Mouse (Mus musculus) brown adipose tissue, adult 24 weeks (tissue): ENCODE measurements at regions not wholly inside any gene's neighbourhood (a gene's known extent, or its start where the extent isn't known, plus 50 kb on each side); places are given as distances from the start of the nearest gene placed in this dataset.

Experiments used
- H3K27ac ChIP-seq: fragments of 200-500 bp; replicated peaks from 2 replicates; pipeline ENCODE4 v1.5.1; 2012; ENCODE audit warnings: low read depth, mild to moderate bottlenecking, low read length
- H3K4me1 ChIP-seq: fragments of 200-500 bp; 2 replicates; pipeline ENCODE4 v1.6.1; 2012; ENCODE audit warnings: low read length, mixed read lengths; ENCODE audit not compliant: control insufficient read depth, insufficient read depth, insufficient read length
- H3K4me3 ChIP-seq: fragments of 200-500 bp; 2 replicates; pipeline ENCODE4 v1.5.1; 2012; ENCODE audit warnings: low read depth, mild to moderate bottlenecking, low read length, moderate library complexity; ENCODE audit not compliant: insufficient read depth

DNA sequence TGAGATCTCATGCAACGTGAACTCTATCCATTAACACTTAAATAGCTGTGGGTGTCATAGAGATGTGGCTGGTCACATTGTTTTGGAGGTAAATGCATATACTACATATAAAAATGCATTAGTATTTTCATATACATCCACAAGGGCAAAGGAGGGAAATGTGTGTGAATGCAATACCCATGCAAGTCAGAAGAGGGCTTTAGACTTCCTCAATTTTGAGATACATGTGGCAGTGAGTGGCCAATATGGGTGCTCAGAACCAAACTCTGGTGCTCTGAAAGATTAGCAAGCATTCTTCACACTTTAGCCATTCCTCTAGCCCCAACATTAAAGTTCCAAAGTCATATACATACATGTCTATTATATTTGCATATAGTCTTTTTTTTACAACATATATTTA, 895.5 kb upstream of the Zeb2 start:
- Histone ChIP-seq H3K4me3 (no peak overlapping the region), H3K27ac (no peak overlapping the region), H3K4me1 (no peaks in the 10 kb centered on the region)

GRCm38 (mm10) chr2:45975157-45975556, 858.0 kb upstream of the Zeb2 start:
- no peaks in the 10 kb centered on the region for H3K4me1 ChIP-seq
- H3K27ac ChIP-seq = no peak overlapping the region
- no peak overlapping the region for H3K4me3 ChIP-seq

- Histone ChIP-seq H3K4me3 (no peak overlapping the region), H3K4me1 (no peaks in the 10 kb centered on the region), H3K27ac (no peak overlapping the region)
Observed at GRCm38 (mm10) chr2:45968635-45969034, 851.4 kb upstream of the Zeb2 start.

GRCm38 (mm10) chr2:45956792-45957330, 839.7 kb upstream of the Zeb2 start:
- Histone ChIP-seq H3K27ac (no peak overlapping the region), H3K4me1 (no peaks in the 10 kb centered on the region), H3K4me3 (no peak overlapping the region)

DNA sequence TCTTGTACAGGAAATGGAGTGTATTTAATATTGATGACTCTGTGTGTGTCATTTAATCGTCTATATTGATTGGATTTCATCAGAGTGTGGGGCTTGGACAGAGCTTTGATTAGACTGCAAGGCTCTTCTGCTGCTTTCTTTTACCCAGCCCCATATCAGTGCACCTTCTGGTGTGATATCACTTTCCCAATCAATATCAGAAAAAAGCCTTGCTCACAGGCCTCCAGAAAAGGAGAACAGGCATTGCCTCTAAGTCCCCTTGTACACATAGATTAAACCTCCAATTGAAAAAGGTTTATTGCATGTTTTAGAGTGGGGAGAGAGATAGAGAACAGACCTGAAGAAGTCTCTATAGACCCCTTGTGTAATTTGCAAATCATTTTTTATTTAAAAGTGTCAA, 831.6 kb upstream of the Zeb2 start:
- Histone ChIP-seq H3K4me3 (no peak overlapping the region), H3K4me1 (no peaks in the 10 kb centered on the region), H3K27ac (no peak overlapping the region)

GRCm38 (mm10) chr2:45925791-45926480, 808.7 kb upstream of the Zeb2 start:
- no peak overlapping the region for H3K4me3 ChIP-seq
- no peaks in the 10 kb centered on the region for H3K4me1 ChIP-seq
- H3K27ac ChIP-seq = no peak overlapping the region

- H3K4me1 ChIP-seq = no peaks in the 10 kb centered on the region; the same call in 1 of the 2 replicates
- no peak overlapping the region for H3K27ac ChIP-seq
- H3K4me3 ChIP-seq = no peak overlapping the region
Observed at GRCm38 (mm10) chr2:45908871-45909270, 791.7 kb upstream of the Zeb2 start.

DNA sequence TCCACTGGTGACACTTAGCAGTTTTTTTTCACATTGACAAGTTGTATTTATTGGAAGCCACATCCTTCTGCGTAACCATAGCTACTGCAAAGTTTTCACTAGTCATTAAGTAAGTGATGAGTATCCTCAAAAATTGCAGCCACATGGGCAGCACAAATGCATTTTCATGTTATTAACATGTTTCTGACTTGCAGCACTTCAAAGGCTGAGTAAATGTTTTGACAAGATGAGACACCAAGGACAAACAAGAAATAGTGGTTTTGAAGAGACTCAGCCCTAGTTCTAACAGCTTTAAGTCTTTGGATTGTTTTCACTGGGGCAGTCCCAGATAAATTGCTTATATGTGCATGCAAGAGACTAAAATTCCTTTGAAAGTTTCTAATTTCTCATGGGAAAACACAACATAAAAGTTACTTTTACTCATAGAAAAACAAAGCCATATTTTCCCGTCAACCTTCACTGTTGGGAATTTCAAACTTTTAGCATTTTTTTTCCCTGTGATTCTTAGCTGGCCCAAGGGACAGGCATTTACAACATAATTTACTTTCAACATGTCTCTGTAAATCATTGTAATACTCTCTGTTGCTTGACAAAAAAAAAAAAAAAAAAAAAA, 787.5 kb upstream of the Zeb2 start:
- Histone ChIP-seq H3K4me3 (no peak overlapping the region), H3K27ac (peak overlapping the region; percentile 73; the same call in 1 of the 2 replicates), H3K4me1 (no peaks in the 10 kb centered on the region; the same call in 1 of the 2 replicates)

- Histone ChIP-seq H3K4me1 (no peaks in the 10 kb centered on the region; the same call in 1 of the 2 replicates), H3K4me3 (no peak overlapping the region), H3K27ac (no peak overlapping the region)
Observed at GRCm38 (mm10) chr2:45904090-45904489, 786.9 kb upstream of the Zeb2 start.

DNA sequence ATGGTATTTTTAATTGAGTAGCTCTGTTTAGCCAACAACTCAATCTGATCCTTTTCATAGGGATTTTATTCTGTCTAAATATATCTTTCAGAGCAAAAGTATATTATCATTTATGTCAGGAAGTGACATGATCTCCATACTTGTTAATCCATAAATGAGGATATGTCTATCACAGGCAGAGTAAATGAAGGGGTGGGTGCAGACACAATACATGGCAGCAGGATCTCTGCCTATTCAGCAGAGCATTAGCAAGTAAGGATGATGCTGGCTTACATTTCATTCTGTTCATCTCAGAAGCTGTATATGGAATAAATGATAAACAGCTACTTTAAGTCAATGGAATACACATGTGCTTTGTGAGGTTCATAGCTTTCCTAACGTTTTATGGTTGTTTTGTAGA, 786.2 kb upstream of the Zeb2 start:
- H3K4me1 ChIP-seq = no peaks in the 10 kb centered on the region; the same call in 1 of the 2 replicates
- H3K27ac ChIP-seq = no peak overlapping the region
- no peak overlapping the region for H3K4me3 ChIP-seq

DNA sequence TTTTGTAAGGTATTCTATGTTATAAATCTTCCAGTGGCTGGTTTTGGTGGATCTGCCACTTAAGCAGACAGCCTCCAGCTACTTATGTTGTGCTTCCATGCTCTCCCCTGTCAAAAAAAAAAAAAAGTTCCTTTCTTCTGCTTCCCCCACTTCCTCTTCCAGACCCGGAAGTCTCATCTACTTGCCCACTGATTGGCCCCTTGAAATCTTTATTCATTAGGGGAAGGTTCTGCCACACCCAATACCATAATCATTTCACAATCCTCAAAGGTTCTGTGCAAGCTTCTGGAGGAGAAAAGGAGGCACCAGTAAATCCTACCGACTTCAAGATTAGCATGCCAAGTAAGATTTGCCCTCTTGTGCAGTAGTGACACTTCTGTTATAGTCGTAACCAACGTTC, 784.7 kb upstream of the Zeb2 start:
- Histone ChIP-seq H3K4me3 (no peak overlapping the region), H3K27ac (no peak overlapping the region), H3K4me1 (no peaks in the 10 kb centered on the region)

DNA sequence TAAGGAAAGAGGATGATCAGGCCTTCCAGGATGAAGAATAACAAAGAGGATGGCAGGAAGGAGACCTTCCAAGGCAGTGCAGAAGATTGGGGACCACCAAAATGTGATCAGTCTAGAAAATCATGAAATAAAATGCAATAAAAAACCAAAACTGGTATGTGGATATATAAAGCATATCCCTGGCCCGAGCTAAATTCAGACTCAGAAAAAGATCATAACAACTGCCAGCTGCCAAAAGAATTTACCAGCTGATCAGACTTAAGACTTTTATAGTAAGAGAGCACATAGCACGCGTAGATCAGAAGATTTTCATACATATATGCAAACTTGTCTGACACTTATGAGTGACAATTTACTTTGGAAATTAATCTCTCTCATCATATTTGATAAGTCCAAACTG, 767.5 kb upstream of the Zeb2 start:
- Histone ChIP-seq H3K27ac (no peak overlapping the region), H3K4me3 (no peak overlapping the region), H3K4me1 (no peaks in the 10 kb centered on the region)

GRCm38 (mm10) chr2:45878656-45879055, 761.5 kb upstream of the Zeb2 start:
- no peak overlapping the region for H3K4me3 ChIP-seq
- H3K4me1 ChIP-seq = no peaks in the 10 kb centered on the region
- no peak overlapping the region for H3K27ac ChIP-seq

DNA sequence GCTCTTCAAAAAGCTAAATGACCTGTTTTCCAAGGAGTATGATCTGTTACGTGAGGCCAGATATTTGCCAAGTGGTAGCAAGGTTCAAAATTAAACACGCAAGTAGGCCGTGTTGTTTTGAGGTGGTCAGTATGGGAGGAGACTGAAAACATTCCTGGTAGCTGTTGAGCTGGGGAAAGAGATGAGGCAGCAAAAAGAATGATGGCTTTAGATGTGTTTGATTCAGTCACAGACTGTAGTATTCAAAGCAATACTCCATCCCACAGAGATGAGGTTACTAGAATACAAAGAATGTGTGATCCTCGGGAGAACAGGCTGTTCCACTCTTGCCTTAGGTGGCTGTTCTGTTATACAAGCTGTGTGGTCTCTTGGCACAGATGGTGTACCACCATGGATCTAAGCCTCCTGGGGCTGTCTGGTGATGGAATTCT, 742.7 kb upstream of the Zeb2 start:
- Histone ChIP-seq H3K4me3 (no peak overlapping the region), H3K4me1 (peaks cover 3% of the 10 kb centered on the region; the same call in 1 of the 2 replicates), H3K27ac (peak overlapping the region; percentile 35)

GRCm38 (mm10) chr2:45859445-45859844, 742.2 kb upstream of the Zeb2 start:
- Histone ChIP-seq H3K4me3 (no peak overlapping the region), H3K27ac (peak overlapping the region; percentile 69), H3K4me1 (peaks cover 3% of the 10 kb centered on the region; the same call in 1 of the 2 replicates)
